Comparison of ENCODE assay signal across 13 mouse cellular contexts in genomic region chr6:5282418-5282817, GRCm38 (mm10). TPM values are rescaled to one million over a fixed set of nuclear protein-coding genes. Genes with fewer than 3 reads are reported as not detected.
DNase-seq lines count a peak whose midpoint lies in the region; ATAC-seq and TF ChIP-seq lines count a peak whose summit lies in the region.
"Had no signal": no experiment of that assay in that cellular context is flagged by ENCODE, and none has a peak within 500 bp of the region (broad histone marks: within the 10 kb centered on the region; RNA-seq: fewer than 3 reads in every experiment).

No protein-coding gene starts in this region.

- no peak overlapping the region for H3K4me3 ChIP-seq in forebrain, embryonic 15.5 days
- H3K4me3 ChIP-seq in forebrain, postnatal 0 days (ENCODE audit: low read depth, low read length), result no peak overlapping the region
- no peak overlapping the region for H3K4me3 ChIP-seq in midbrain, embryonic 14.5 days (replicated peaks; ENCODE audit: low read depth, low read length)
- H3K4me3 ChIP-seq in midbrain, embryonic 15.5 days, result no peak overlapping the region
- no peak overlapping the region for H3K4me3 ChIP-seq in liver, embryonic 16.5 days (ENCODE audit: low read depth, low read length)
- H3K4me3 ChIP-seq: heart, embryonic 15.5 days had no signal

- H3K4me1 ChIP-seq in forebrain, embryonic 15.5 days, result peaks cover 5% of the 10 kb centered on the region; the same call in 1 of the 2 replicates
- no peaks in the 10 kb centered on the region for H3K4me1 ChIP-seq in forebrain, postnatal 0 days (ENCODE audit: insufficient read depth)
- no peaks in the 10 kb centered on the region for H3K4me1 ChIP-seq in midbrain, embryonic 14.5 days (ENCODE audit: control insufficient read depth, insufficient read depth, low read length)
- 0 out of 2 replicates have a peak, but pooled peaks cover 3% of the 10 kb centered on the region for H3K4me1 ChIP-seq in midbrain, embryonic 15.5 days
- H3K4me1 ChIP-seq in liver, embryonic 16.5 days (ENCODE audit: control insufficient read depth, low read depth, low read length), result peaks cover 16% of the 10 kb centered on the region
- H3K4me1 ChIP-seq: heart, embryonic 15.5 days had no signal

- DNase-seq in forebrain, postnatal 0 days, result no peak
- peak; percentile 53 for DNase-seq in midbrain, embryonic 14.5 days
- DNase-seq in thymus, postnatal 36 days, result no peak
- DNase-seq in right cerebral cortex, postnatal 14 days, result no peak
- no peak for DNase-seq in embryo, embryonic 10.5 days (ENCODE audit: low spot score)
- DNase-seq: adrenal gland, postnatal 36 days; cerebellum, postnatal 25 days; lung, postnatal 10 days had no signal

- H3K27ac ChIP-seq in forebrain, embryonic 15.5 days (replicated peaks), result no peak overlapping the region
- no peak overlapping the region for H3K27ac ChIP-seq in forebrain, postnatal 0 days (ENCODE audit: low read depth, low read length)
- H3K27ac ChIP-seq in midbrain, embryonic 14.5 days (replicated peaks; ENCODE audit: low read depth, low read length), result no peak overlapping the region
- no peak overlapping the region for H3K27ac ChIP-seq in midbrain, embryonic 15.5 days
- H3K27ac ChIP-seq in liver, embryonic 16.5 days (ENCODE audit: low read length), result peak overlapping the region; percentile 54; the same call in 1 of the 2 replicates
- H3K27ac ChIP-seq: heart, embryonic 15.5 days had no signal

- no peak overlapping the region for H3K9ac ChIP-seq in forebrain, embryonic 15.5 days (replicated peaks)
- no peak overlapping the region for H3K9ac ChIP-seq in forebrain, postnatal 0 days
- no peak overlapping the region for H3K9ac ChIP-seq in midbrain, embryonic 14.5 days (replicated peaks; ENCODE audit: low read length)
- no peak overlapping the region for H3K9ac ChIP-seq in midbrain, embryonic 15.5 days
- peak overlapping the region; percentile 16; the same call in 1 of the 2 replicates for H3K9ac ChIP-seq in liver, embryonic 16.5 days (ENCODE audit: low read depth, low read length)
- H3K9ac ChIP-seq: heart, embryonic 15.5 days had no signal

- no peaks in the 10 kb centered on the region for H3K9me3 ChIP-seq in forebrain, embryonic 15.5 days
- H3K9me3 ChIP-seq in forebrain, postnatal 0 days (ENCODE audit: low read length), result no peaks in the 10 kb centered on the region
- H3K9me3 ChIP-seq in midbrain, embryonic 14.5 days (ENCODE audit: control insufficient read depth, low read length), result no peaks in the 10 kb centered on the region
- H3K9me3 ChIP-seq in midbrain, embryonic 15.5 days, result no peaks in the 10 kb centered on the region
- no peaks in the 10 kb centered on the region for H3K9me3 ChIP-seq in liver, embryonic 16.5 days (replicated peaks; ENCODE audit: control insufficient read depth, low read length)
- H3K9me3 ChIP-seq: heart, embryonic 15.5 days had no signal

- no peak overlapping the region for H3K4me2 ChIP-seq in forebrain, embryonic 15.5 days (replicated peaks)
- no peak overlapping the region for H3K4me2 ChIP-seq in forebrain, postnatal 0 days (ENCODE audit: low read depth)
- no peak overlapping the region for H3K4me2 ChIP-seq in midbrain, embryonic 14.5 days (ENCODE audit: low read length)
- H3K4me2 ChIP-seq in midbrain, embryonic 15.5 days, result no peak overlapping the region
- H3K4me2 ChIP-seq in liver, embryonic 16.5 days (ENCODE audit: low read depth, low read length), result no peak overlapping the region
- H3K4me2 ChIP-seq: heart, embryonic 15.5 days had no signal

- no peaks in the 10 kb centered on the region for H3K27me3 ChIP-seq in forebrain, embryonic 15.5 days
- H3K27me3 ChIP-seq in forebrain, postnatal 0 days (ENCODE audit: insufficient read depth, low read length), result no peaks in the 10 kb centered on the region
- H3K27me3 ChIP-seq in midbrain, embryonic 14.5 days (ENCODE audit: control insufficient read depth, insufficient read depth, low read length), result no peaks in the 10 kb centered on the region
- no peaks in the 10 kb centered on the region for H3K27me3 ChIP-seq in midbrain, embryonic 15.5 days (replicated peaks)
- H3K27me3 ChIP-seq in liver, embryonic 16.5 days (ENCODE audit: control insufficient read depth, insufficient read depth, low read depth, low read length), result no peaks in the 10 kb centered on the region
- H3K27me3 ChIP-seq: heart, embryonic 15.5 days; Patski had no signal

- no peaks in the 10 kb centered on the region for H3K36me3 ChIP-seq in forebrain, embryonic 15.5 days
- no peaks in the 10 kb centered on the region for H3K36me3 ChIP-seq in forebrain, postnatal 0 days (ENCODE audit: insufficient read depth)
- H3K36me3 ChIP-seq in midbrain, embryonic 14.5 days (ENCODE audit: control insufficient read depth, insufficient read depth, low read length), result no peaks in the 10 kb centered on the region
- H3K36me3 ChIP-seq in midbrain, embryonic 15.5 days (replicated peaks), result no peaks in the 10 kb centered on the region
- H3K36me3 ChIP-seq in liver, embryonic 16.5 days (ENCODE audit: control insufficient read depth, insufficient read depth), result peaks cover 19% of the 10 kb centered on the region

- 48% methylated on average over 7 of the region's 7 CpGs for WGBS in forebrain, embryonic 15.5 days
- 50% methylated on average over 7 of the region's 7 CpGs for WGBS in forebrain, postnatal 0 days
- WGBS in midbrain, embryonic 14.5 days, result 59% methylated on average over 7 of the region's 7 CpGs
- WGBS in midbrain, embryonic 15.5 days, result 56% methylated on average over 7 of the region's 7 CpGs
- 86% methylated on average over 7 of the region's 7 CpGs for WGBS in liver, embryonic 16.5 days (ENCODE audit: insufficient replicate concordance)

- 0 out of 2 replicates have a peak, but pooled peaks have one; percentile 43 for ATAC-seq in forebrain, embryonic 15.5 days (replicated peaks)
- ATAC-seq in forebrain, postnatal 0 days, result no peak
- ATAC-seq in midbrain, embryonic 14.5 days (ENCODE audit: low FRiP score, low TSS enrichment), result no peak; the same call in 1 of the 2 replicates
- ATAC-seq in midbrain, embryonic 15.5 days (replicated peaks), result no peak; the same call in 1 of the 2 replicates
- no peak for ATAC-seq in liver, embryonic 16.5 days (ENCODE audit: low read depth)
- ATAC-seq: Patski had no signal

- TF ChIP-seq CTCF in forebrain, postnatal 0 days (IDR thresholded peaks at IDR 0.05; ENCODE audit: low read depth), result no peak

RNA-seq across cellular contexts. Expression of gene Pon2, which starts 15.8 kb away (rescaled TPM):
- 20.6 and 21.8 TPM in 2 replicates for polyA plus RNA-seq in forebrain, embryonic 15.5 days (2015; fragmentation: Nextera tagmentation; extraction: Ambion mirVana)
- total RNA-seq in forebrain, postnatal 0 days (2014; rRNA removed), result 14.7 and 16.8 TPM in 2 replicates
- 12.8 and 29.1 TPM in 2 replicates for polyA plus RNA-seq in forebrain, postnatal 0 days (2015; fragmentation: Nextera tagmentation; extraction: Ambion mirVana)
- 16.9 and 19.4 TPM in 2 replicates for polyA plus RNA-seq in midbrain, embryonic 14.5 days (2014; fragmentation: Nextera tagmentation; extraction: Ambion mirVana)
- polyA plus RNA-seq in midbrain, embryonic 15.5 days (2015; fragmentation: Nextera tagmentation; extraction: Ambion mirVana), result 23.0 and 23.8 TPM in 2 replicates
- polyA plus RNA-seq in liver, embryonic 16.5 days (2015; fragmentation: Nextera tagmentation; extraction: Ambion mirVana), result 45.5 and 48.2 TPM in 2 replicates

RNA-seq across cellular contexts. Expression of gene Pon3, which starts 26.3 kb away (rescaled TPM):
- polyA plus RNA-seq in forebrain, embryonic 15.5 days (2015; fragmentation: Nextera tagmentation; extraction: Ambion mirVana), result 2.9 and 3.2 TPM in 2 replicates
- total RNA-seq in forebrain, postnatal 0 days (2014; rRNA removed), result 1.5 and 3.9 TPM in 2 replicates
- polyA plus RNA-seq in forebrain, postnatal 0 days (2015; fragmentation: Nextera tagmentation; extraction: Ambion mirVana), result 3.0 and 4.7 TPM in 2 replicates
- polyA plus RNA-seq in midbrain, embryonic 14.5 days (2014; fragmentation: Nextera tagmentation; extraction: Ambion mirVana), result 2.6 and 3.7 TPM in 2 replicates
- 4.6 TPM in 2 replicates for polyA plus RNA-seq in midbrain, embryonic 15.5 days (2015; fragmentation: Nextera tagmentation; extraction: Ambion mirVana)
- 25.8 and 26.6 TPM in 2 replicates for polyA plus RNA-seq in liver, embryonic 16.5 days (2015; fragmentation: Nextera tagmentation; extraction: Ambion mirVana)
